Mouse (Mus musculus) kidney, postnatal 14 days (tissue): Measurements from ENCODE around the gene Mrpl11.
"Not testable (repeated sequence)": the region's sequence is repeated elsewhere in the genome, so short reads cannot be mapped to it uniquely, and the experiment has no call there.

Source experiments
- DNase-seq: peaks from one replicate; pipeline ENCODE4 v3.0.0; 2022; ENCODE audit warnings: mixed read lengths

The Mrpl11 gene

GRCm38 (mm10) chr19:4994043-4994442 is 32.1 kb downstream of the Mrpl11 start:
- DNase-seq = no peak

DNA sequence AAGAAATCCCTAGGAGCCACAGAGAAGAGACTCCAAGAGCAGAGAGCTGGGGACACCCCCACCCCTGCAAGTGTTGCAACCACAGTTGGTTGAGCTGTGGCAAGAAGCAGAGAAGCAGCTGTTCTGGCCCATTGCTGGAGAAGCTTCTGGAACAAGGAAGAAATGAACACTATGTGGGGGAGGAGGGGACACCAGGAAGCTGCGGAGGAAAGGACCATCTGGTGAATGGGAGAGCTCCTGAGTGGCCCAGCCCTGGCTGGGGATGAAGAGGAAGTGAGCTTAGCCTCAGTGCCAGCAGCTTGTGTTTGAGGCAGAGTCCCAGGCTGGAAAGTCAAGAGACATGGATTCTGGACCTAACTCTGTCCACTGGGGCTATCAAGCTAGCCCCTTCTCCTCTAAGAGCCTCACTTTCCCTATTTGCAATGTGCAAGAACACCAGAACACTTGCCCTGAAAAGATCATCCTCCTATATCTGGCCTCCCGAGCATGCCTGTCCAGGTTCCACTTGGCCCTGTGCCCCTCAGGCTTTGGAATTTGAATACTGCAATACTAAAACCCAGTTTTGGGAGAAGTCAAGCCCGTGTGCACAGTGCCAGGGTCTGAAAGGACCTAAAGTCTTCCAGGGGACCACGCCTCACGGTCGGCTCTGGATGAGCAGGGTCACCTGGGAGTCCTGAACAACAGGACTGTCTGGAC is 37.6 kb downstream of the Mrpl11 start:
- no peak for DNase-seq

DNA sequence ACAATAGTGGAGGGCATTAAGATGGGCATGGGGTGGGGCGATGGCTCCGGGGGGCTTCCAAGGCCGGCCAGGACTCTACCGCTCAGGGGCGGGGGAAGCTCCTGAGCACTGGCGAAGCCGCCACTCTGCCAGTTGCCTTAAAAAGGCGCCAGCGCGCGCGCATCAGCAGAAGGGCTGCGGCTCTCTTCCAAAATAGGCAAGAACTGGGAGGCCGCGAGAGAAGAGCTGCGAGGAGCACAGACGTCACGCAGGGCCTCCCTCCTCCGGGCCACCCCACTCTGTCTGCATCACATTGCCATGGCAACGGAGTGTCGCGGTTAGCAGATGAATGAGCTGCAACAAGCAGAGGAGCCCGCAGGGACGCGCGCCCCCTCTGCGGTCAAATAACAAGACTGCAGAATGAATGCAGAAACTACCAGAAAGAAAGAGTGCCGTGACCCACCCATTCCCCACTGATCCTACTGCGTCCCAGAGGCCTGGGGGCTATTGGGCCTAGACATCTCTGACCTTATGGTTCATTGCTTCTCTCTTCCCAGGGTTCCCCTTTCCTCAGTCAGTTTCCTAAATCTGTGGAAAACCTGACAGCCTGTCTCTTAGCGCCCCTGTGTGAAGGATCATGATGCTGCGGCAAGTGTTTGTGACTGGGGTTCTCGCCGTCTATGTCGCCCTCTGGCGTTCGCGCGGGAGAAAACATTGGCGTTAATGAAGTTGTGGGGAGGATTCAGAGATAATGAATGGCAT is 39.9 kb downstream of the Mrpl11 start:
- peak; percentile 80 for DNase-seq

DNA sequence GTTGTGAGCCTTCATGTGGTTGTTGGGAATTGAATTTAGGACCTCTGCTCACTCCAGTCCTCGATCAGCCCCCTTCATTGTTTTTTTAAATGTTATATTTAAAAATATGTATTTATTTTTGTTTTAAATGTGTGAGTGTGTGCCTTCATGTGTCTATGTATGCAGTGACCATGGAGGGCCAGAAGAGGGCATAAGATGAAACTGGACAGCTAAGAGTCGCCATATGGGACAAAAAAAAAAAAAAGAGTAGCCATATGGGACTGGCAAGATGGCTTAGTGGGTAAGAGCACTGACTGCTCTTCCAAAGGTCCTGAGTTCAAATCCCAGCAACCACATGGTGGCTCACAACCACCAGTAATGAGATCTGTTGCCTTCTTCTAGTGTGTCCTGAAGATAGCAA is 41.7 kb downstream of the Mrpl11 start:
- DNase-seq = not testable (repeated sequence)

GRCm38 (mm10) chr19:5004925-5005324 is 43.0 kb downstream of the Mrpl11 start:
- DNase-seq = no peak

GRCm38 (mm10) chr19:5013138-5013537 is 51.2 kb downstream of the Mrpl11 start:
- no peak for DNase-seq

GRCm38 (mm10) chr19:5014961-5015398 is 53.0 kb downstream of the Mrpl11 start:
- DNase-seq = peak; percentile 40

- peak; percentile 67 for DNase-seq
Measured at GRCm38 (mm10) chr19:5016221-5016742, 54.3 kb downstream of the Mrpl11 start.
